Mouse (Mus musculus): ENCODE measurements around the gene Naa80.

The Naa80 gene

GRCm38 (mm10) chr9:107596619-107597569, 18.2 kb downstream of the Naa80 start:
- DNase-seq (ENCODE audit: low read depth), result peak; percentile 28

GRCm38 (mm10) chr9:107598385-107598784, 19.7 kb downstream of the Naa80 start:
- DNase-seq (ENCODE audit: low read depth), result no peak

- no peak for DNase-seq (ENCODE audit: low read depth)
Measured at GRCm38 (mm10) chr9:107599433-107599832, 20.7 kb downstream of the Naa80 start.

GRCm38 (mm10) chr9:107599842-107600241, 21.2 kb downstream of the Naa80 start:
- DNase-seq (ENCODE audit: low read depth), result no peak

- DNase-seq (ENCODE audit: low read depth), result peak; percentile 24
Measured at GRCm38 (mm10) chr9:107600745-107601144, 22.1 kb downstream of the Naa80 start.

- DNase-seq (ENCODE audit: low read depth), result no peak
Measured at GRCm38 (mm10) chr9:107601275-107601674, 22.6 kb downstream of the Naa80 start.

GRCm38 (mm10) chr9:107602068-107602648, 23.5 kb downstream of the Naa80 start:
- peak; percentile 94 for DNase-seq (ENCODE audit: low read depth)

- no peak for DNase-seq (ENCODE audit: low read depth)
Measured at GRCm38 (mm10) chr9:107603251-107603650, 24.6 kb downstream of the Naa80 start.

GRCm38 (mm10) chr9:107605041-107605661, 26.5 kb downstream of the Naa80 start:
- no peak for DNase-seq (ENCODE audit: low read depth)

- DNase-seq (ENCODE audit: low read depth), result no peak
Measured at GRCm38 (mm10) chr9:107606591-107606990, 27.9 kb downstream of the Naa80 start.

GRCm38 (mm10) chr9:107607036-107607435, 28.3 kb downstream of the Naa80 start:
- DNase-seq (ENCODE audit: low read depth), result no peak

GRCm38 (mm10) chr9:107607653-107608245, 29.1 kb downstream of the Naa80 start:
- no peak for DNase-seq (ENCODE audit: low read depth)

- peak; percentile 81 for DNase-seq (ENCODE audit: low read depth)
Measured at GRCm38 (mm10) chr9:107608741-107609432, 30.2 kb downstream of the Naa80 start, which contains the start of gene Sema3b. TSS of gene Sema3b (minus strand) at chr9:107609229.

GRCm38 (mm10) chr9:107609433-107609830, 30.7 kb downstream of the Naa80 start:
- no peak for DNase-seq (ENCODE audit: low read depth)

GRCm38 (mm10) chr9:107611456-107612190, 32.9 kb downstream of the Naa80 start:
- DNase-seq (ENCODE audit: low read depth), result peak; percentile 33

GRCm38 (mm10) chr9:107612191-107612944, 33.7 kb downstream of the Naa80 start:
- peak; percentile 98 for DNase-seq (ENCODE audit: low read depth)

GRCm38 (mm10) chr9:107612945-107613569, 34.4 kb downstream of the Naa80 start:
- peak; percentile 47 for DNase-seq (ENCODE audit: low read depth)

- no peak for DNase-seq (ENCODE audit: low read depth)
Measured at GRCm38 (mm10) chr9:107615035-107615434, 36.3 kb downstream of the Naa80 start.

- no peak for DNase-seq (ENCODE audit: low read depth)
Measured at GRCm38 (mm10) chr9:107617461-107617860, 38.8 kb downstream of the Naa80 start.

- DNase-seq (ENCODE audit: low read depth), result no peak
Measured at GRCm38 (mm10) chr9:107618098-107618497, 39.4 kb downstream of the Naa80 start.
